Mouse (Mus musculus) ES-E14 (cell line): ENCODE results near the gene Fbxl17. TPM values are rescaled to one million over a fixed set of nuclear protein-coding genes. Genes with fewer than 3 reads are reported as not detected.

ENCODE experiments used
- DNase-seq: peaks from one replicate; pipeline ENCODE4 v3.0.0-alpha.2; 2013; ENCODE audit warnings: low read depth, low spot score
- H3K27ac ChIP-seq: 2 replicates; pipeline ENCODE4 v1.5.1; 2012; ENCODE audit warnings: low read depth, mild to moderate bottlenecking, low read length, moderate library complexity, mixed read lengths; ENCODE audit not compliant: poor library complexity, insufficient read depth, severe bottlenecking
- H3K36me3 ChIP-seq: 2 replicates; pipeline ENCODE4 v1.6.1; 2012; ENCODE audit warnings: mild to moderate bottlenecking, low read length, moderate library complexity, mixed read lengths; ENCODE audit not compliant: control insufficient read depth, poor library complexity, insufficient read depth, severe bottlenecking
- H3K4me1 ChIP-seq, 2 experiments: fragments of 150-350 bp in 1 of 2; sonication (generic) in 1 of 2; 2 replicates each; pipeline ENCODE4 v1.6.1; 2012; ENCODE audit warnings: low read length in 2 of 2, mild to moderate bottlenecking in 1 of 2, mixed read lengths in 1 of 2; ENCODE audit not compliant: control insufficient read depth in 2 of 2, insufficient read depth in 2 of 2, poor library complexity in 1 of 2
- H3K4me3 ChIP-seq, 2 experiments: fragments of 150-350 bp in 1 of 2; sonication (generic) in 1 of 2; 2 replicates each; pipeline ENCODE4 v1.5.1; 2012; ENCODE audit warnings: low read length in 2 of 2, low read depth in 1 of 2, mild to moderate bottlenecking in 1 of 2, mixed read lengths in 1 of 2; ENCODE audit not compliant: insufficient read depth in 1 of 2, poor library complexity in 1 of 2, severe bottlenecking in 1 of 2
- H3K9ac ChIP-seq: 2 replicates; pipeline ENCODE4 v1.6.1; 2012; ENCODE audit warnings: low read depth, mild to moderate bottlenecking, low read length, mixed read lengths; ENCODE audit not compliant: poor library complexity, insufficient read depth, severe bottlenecking
- H3K9me3 ChIP-seq: fragments of 150-350 bp; sonication (generic); 2 replicates; pipeline ENCODE4 v1.6.1; 2012; ENCODE audit warnings: low read depth, mild to moderate bottlenecking, low read length; ENCODE audit not compliant: control insufficient read depth, insufficient read depth
- CHD2 ChIP-seq: IDR thresholded peaks from 2 replicates; pipeline ENCODE4 v1.6.1; 2014; ENCODE audit warnings: mild to moderate bottlenecking, low read depth, low read length, inconsistent platforms
- HCFC1 ChIP-seq: IDR thresholded peaks from 2 replicates; pipeline ENCODE4 v1.6.1; 2012; ENCODE audit warnings: low read length, inconsistent platforms, borderline replicate concordance; ENCODE audit not compliant: insufficient read depth
- MAFK ChIP-seq: IDR thresholded peaks from 2 replicates; pipeline ENCODE4 v1.6.1; 2014; ENCODE audit warnings: mild to moderate bottlenecking, low read depth, low read length, inconsistent platforms; ENCODE audit not compliant: insufficient read depth
- ZC3H11A ChIP-seq: IDR thresholded peaks from 2 replicates; pipeline ENCODE4 v1.6.1; 2012; ENCODE audit warnings: low read depth, mild to moderate bottlenecking, inconsistent platforms, low read length, borderline replicate concordance
- ZNF384 ChIP-seq: IDR thresholded peaks from 2 replicates; pipeline ENCODE4 v1.6.1; 2012; ENCODE audit warnings: low read depth, low read length, inconsistent platforms
- in situ Hi-C, 2 experiments: fragments of 600-800 bp; cut with MboI; formaldehyde crosslinking; loops; one replicate each; pipeline ENCODE4 v1.15.1; 2025; ENCODE audit warnings: low sequenced_read_pairs in 2 of 2, inconsistent platforms in 1 of 2; ENCODE audit not compliant: unreplicated experiment in 2 of 2
- total RNA-seq: library from RNA; depleted of rRNA; stranded (reverse); fragments of 300-350 nt; gene quantifications from 2 replicates; pipeline ENCODE4 v1.2.3, GENCODE M21; 2012

Gene Fbxl17
- total RNA-seq, 1 experiment: 5.6 TPM

DNA sequence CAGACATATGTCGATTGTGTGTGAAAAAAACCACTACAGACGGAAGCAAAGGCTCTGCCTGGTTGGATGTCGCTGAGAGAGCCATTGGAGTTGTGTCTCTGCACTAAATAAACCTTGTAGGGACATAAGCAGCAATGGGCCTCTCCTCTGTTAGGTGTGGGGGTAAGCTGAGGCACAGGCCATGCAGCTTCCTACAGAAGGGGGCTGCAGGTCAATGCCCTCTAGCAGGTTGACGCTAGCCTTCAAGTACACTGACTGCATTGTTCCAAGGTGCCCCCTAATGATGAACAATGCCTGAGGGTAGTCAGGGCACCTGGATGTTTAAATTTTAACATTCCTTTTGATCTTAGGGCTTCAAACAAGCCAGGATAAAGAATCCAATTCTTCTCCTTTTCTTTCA is 291.5 kb downstream of the Fbxl17 start:
- no peak overlapping the region for H3K4me3 ChIP-seq
- no peak overlapping the region for H3K27ac ChIP-seq
- TF ChIP-seq ZNF384 (no peak), ZC3H11A (no peak), CHD2 (no peak), HCFC1 (no peak), MAFK (no peak)
- H3K9me3 ChIP-seq: no peaks in the 10 kb centered on the region
- H3K9ac ChIP-seq: no peak overlapping the region
- in situ Hi-C loops: no loop called here
- no peaks in the 10 kb centered on the region for H3K36me3 ChIP-seq
- DNase-seq: no peak
- no peaks in the 10 kb centered on the region for H3K4me1 ChIP-seq

DNA sequence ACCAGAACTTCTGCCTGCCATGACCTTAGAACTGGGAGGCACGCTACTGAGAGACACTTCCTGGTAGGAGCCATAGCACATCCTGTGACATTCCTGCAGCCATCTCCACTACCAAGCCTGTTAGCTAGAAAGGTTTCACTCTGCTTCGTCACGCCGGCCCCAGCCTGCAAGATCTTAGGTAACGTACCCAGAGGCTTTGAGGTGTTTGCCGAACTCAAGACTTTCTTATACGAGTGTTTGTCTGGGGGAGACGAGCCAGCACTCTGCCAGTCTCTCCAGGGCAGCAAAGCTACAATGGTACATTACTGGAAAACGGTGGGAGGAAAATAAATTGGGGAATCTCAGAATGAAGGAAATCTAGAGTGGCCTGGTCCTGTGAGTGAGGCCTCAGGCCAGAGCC is 292.1 kb downstream of the Fbxl17 start:
- Histone ChIP-seq H3K4me3 (no peak overlapping the region), H3K4me1 (no peaks in the 10 kb centered on the region), H3K9me3 (no peaks in the 10 kb centered on the region), H3K9ac (no peak overlapping the region), H3K36me3 (no peaks in the 10 kb centered on the region), H3K27ac (no peak overlapping the region)
- TF ChIP-seq ZNF384 (no peak), CHD2 (no peak), MAFK (no peak), ZC3H11A (no peak)
- no peak for DNase-seq
- in situ Hi-C loops: no loop called here

DNA sequence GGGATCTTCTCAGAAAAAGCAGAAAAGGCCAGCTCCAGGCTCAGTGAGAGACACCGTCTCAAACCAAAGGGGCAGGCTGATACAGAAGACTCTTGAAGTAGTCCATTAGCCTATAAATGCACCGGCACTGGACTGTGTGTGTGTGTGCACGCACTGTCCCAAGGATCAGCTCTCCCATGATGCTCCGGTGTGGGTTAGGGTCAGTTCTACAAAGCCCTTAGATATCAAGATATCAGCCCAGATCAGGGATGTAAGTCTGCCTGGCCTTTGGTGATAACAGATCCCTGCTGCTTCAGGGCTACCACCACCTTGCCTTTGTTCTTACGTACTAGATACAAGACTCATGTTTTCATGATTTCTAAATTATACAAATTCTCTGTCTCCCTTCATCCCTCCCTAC is 294.5 kb downstream of the Fbxl17 start:
- TF ChIP-seq MAFK (no peak), ZC3H11A (no peak), ZNF384 (no peak), CHD2 (no peak), HCFC1 (no peak)
- in situ Hi-C loops: no loop called here
- Histone ChIP-seq H3K27ac (no peak overlapping the region), H3K4me3 (no peak overlapping the region), H3K9me3 (no peaks in the 10 kb centered on the region), H3K36me3 (no peaks in the 10 kb centered on the region), H3K9ac (no peak overlapping the region), H3K4me1 (no peaks in the 10 kb centered on the region)
- DNase-seq: no peak

DNA sequence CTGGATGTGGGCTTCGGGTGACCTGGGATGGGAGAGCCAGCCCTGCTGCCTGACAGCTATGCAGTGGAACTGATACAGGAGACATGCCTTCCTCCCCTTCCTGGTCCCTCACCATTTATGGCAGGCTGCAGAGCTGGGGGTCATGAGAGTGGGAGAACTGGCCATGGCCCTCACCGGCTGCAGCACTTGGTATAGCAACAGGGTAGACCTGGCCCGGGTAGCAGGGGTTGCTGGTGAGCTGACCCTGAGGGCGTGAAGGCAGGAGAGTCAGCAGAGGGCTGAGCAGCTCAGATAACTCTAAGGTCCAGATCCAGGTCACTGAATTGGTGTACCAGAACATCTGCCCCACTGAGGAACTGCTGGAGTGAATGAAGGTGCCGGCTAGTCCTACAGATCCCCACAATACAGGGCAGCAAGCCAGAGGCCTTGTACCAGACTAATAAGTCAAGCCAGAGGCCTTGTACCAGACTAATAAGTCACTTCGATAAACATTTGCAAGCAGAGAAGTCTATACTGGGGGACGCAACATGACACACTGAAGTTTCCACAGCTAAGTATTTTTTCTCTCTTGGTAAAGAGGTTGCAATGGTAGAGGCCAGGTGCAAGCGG is 296.1 kb downstream of the Fbxl17 start:
- Histone ChIP-seq H3K27ac (no peak overlapping the region), H3K4me3 (no peak overlapping the region), H3K9me3 (no peaks in the 10 kb centered on the region), H3K9ac (no peak overlapping the region), H3K36me3 (no peaks in the 10 kb centered on the region), H3K4me1 (no peaks in the 10 kb centered on the region)
- DNase-seq: no peak
- TF ChIP-seq ZC3H11A: no peak
- TF ChIP-seq ZNF384: no peak
- no peak for TF ChIP-seq HCFC1
- no peak for TF ChIP-seq CHD2
- TF ChIP-seq MAFK: no peak
- in situ Hi-C loops: no loop called here

DNA sequence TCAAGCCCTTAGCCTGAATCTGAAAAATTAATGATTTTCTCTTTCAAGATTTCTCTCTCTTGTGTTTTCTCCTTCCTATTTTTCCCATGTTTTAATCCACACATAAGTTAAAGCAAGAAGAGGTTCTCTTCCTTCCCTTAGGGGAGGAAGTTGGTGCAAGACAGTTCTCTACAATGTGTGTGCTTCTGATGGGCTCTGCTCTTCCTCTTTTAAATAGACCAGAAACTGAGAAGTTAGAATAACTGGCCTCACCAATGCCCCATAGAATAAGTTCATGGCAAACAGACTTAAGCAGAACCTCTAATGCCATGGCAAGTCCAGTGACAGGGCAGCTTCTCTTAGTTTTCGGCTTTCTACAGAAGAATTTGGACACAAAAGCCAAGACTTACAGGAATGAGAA is 301.1 kb downstream of the Fbxl17 start:
- Histone ChIP-seq H3K36me3 (no peaks in the 10 kb centered on the region), H3K9me3 (no peaks in the 10 kb centered on the region), H3K4me1 (no peaks in the 10 kb centered on the region), H3K4me3 (no peak overlapping the region), H3K9ac (no peak overlapping the region), H3K27ac (no peak overlapping the region)
- no peak for DNase-seq
- in situ Hi-C loops: no loop called here
- no peak for TF ChIP-seq MAFK
